Comparison of ENCODE assay signal across 12 mouse cellular contexts in genomic region chr11:43270256-43270806, GRCm38 (mm10).
DNase-seq lines count a peak whose midpoint lies in the region; ATAC-seq lines count a peak whose summit lies in the region.
"Had no signal": no experiment of that assay in that cellular context is flagged by ENCODE, and none has a peak within 500 bp of the region (broad histone marks: within the 10 kb centered on the region; RNA-seq: fewer than 3 reads in every experiment).

No protein-coding gene starts in this region.

- no peaks in the 10 kb centered on the region for H3K27me3 ChIP-seq in forebrain, embryonic 15.5 days
- H3K27me3 ChIP-seq in neural tube, embryonic 14.5 days (ENCODE audit: control insufficient read depth, insufficient read depth, low read length), result no peaks in the 10 kb centered on the region
- H3K27me3 ChIP-seq: liver, embryonic 12.5 days had no signal

- H3K4me2 ChIP-seq in forebrain, embryonic 15.5 days (replicated peaks), result peak overlapping the region; percentile 39
- H3K4me2 ChIP-seq in neural tube, embryonic 14.5 days (ENCODE audit: low read depth, low read length), result peak overlapping the region; percentile 11; the same call in 1 of the 2 replicates
- H3K4me2 ChIP-seq: liver, embryonic 12.5 days had no signal

- no peaks in the 10 kb centered on the region for H3K36me3 ChIP-seq in forebrain, embryonic 15.5 days
- H3K36me3 ChIP-seq in neural tube, embryonic 14.5 days (ENCODE audit: control insufficient read depth, insufficient read depth, low read length), result no peaks in the 10 kb centered on the region
- H3K36me3 ChIP-seq: liver, embryonic 12.5 days had no signal

- DNase-seq in layer of hippocampus, adult 11-12 months (ENCODE audit: low spot score), result peak; percentile 21
- no peak for DNase-seq in layer of hippocampus, adult 9-11 months
- peak; percentile 23 to 29 for DNase-seq in layer of hippocampus, postnatal 14 days (ENCODE audit: low spot score in 2 of 2)
- DNase-seq in thymus, postnatal 10 days (ENCODE audit: low spot score in 2 of 2), result no peak
- no peak for DNase-seq in heart, postnatal 14 days
- DNase-seq in cerebellum, adult 18-20 months, result no peak
- DNase-seq: adrenal gland, postnatal 10 days; cerebellum, adult 9-10 months; thymus, postnatal 36 days had no signal

- H3K27ac ChIP-seq in forebrain, embryonic 15.5 days (replicated peaks), result peak overlapping the region; percentile 40; the same call in 1 of the 2 replicates
- H3K27ac ChIP-seq in neural tube, embryonic 14.5 days (ENCODE audit: low read depth, low read length), result 0 out of 2 replicates have a peak overlapping the region, but pooled peaks have one; percentile 5
- H3K27ac ChIP-seq: liver, embryonic 12.5 days had no signal

- ATAC-seq in forebrain, embryonic 15.5 days (replicated peaks), result peak; percentile 88
- peak; percentile 56; the same call in 1 of the 2 replicates for ATAC-seq in neural tube, embryonic 14.5 days (ENCODE audit: low read depth)
- ATAC-seq: liver, embryonic 12.5 days had no signal

- H3K4me1 ChIP-seq in forebrain, embryonic 15.5 days, result peaks cover 13% of the 10 kb centered on the region
- peaks cover 3% of the 10 kb centered on the region; the same call in 1 of the 2 replicates for H3K4me1 ChIP-seq in neural tube, embryonic 14.5 days (ENCODE audit: control insufficient read depth, insufficient read depth, low read length)
- H3K4me1 ChIP-seq: liver, embryonic 12.5 days had no signal

- intact Hi-C loops in heart, postnatal 14 days (cut with DNase I), result no loop called here

- WGBS in forebrain, embryonic 15.5 days, result 7% methylated on average over 10 of the region's 10 CpGs
- WGBS in neural tube, embryonic 14.5 days, result 41% methylated on average over 10 of the region's 10 CpGs

- peak overlapping the region; percentile 24; the same call in 1 of the 2 replicates for H3K9ac ChIP-seq in forebrain, embryonic 15.5 days (replicated peaks)
- no peak overlapping the region for H3K9ac ChIP-seq in neural tube, embryonic 14.5 days (replicated peaks; ENCODE audit: low read depth, low read length)
- H3K9ac ChIP-seq: liver, embryonic 12.5 days had no signal

- peak overlapping the region; percentile 16; the same call in 1 of the 2 replicates for H3K4me3 ChIP-seq in forebrain, embryonic 15.5 days
- H3K4me3 ChIP-seq in neural tube, embryonic 14.5 days (ENCODE audit: low read depth, low read length), result no peak overlapping the region
- H3K4me3 ChIP-seq: liver, embryonic 12.5 days had no signal

- H3K9me3 ChIP-seq in forebrain, embryonic 15.5 days, result no peaks in the 10 kb centered on the region
- H3K9me3 ChIP-seq in neural tube, embryonic 14.5 days (ENCODE audit: control insufficient read depth, low read length), result no peaks in the 10 kb centered on the region
- H3K9me3 ChIP-seq: liver, embryonic 12.5 days had no signal

Comparison
In these comparisons a context has a peak if more than half of its experiments do, and no peak if none do; other contexts are left out.
1. DNase-seq: peak in layer of hippocampus, adult 11-12 months (single experiment) and layer of hippocampus, postnatal 14 days (2 of 2); none in layer of hippocampus, adult 9-11 months (single experiment), thymus, postnatal 10 days (0 of 2), heart, postnatal 14 days (0 of 2) and cerebellum, adult 18-20 months (0 of 2).